Mouse (Mus musculus) urinary bladder, adult 2 months (tissue): ENCODE data around the gene Trappc2l. TPM values are rescaled to one million over a fixed set of nuclear protein-coding genes. Genes with fewer than 3 reads are reported as not detected.

ENCODE experiments used
- DNase-seq: peaks from one replicate; pipeline ENCODE4 v3.0.0; 2022; ENCODE audit warnings: low spot score
- polyA plus RNA-seq: library from polyadenylated mRNA; depleted of rRNA; stranded (reverse); fragments of >200 nt; gene quantifications from 2 replicates; pipeline ENCODE4 v1.2.3, GENCODE M21; 2012; rRNA removed

The Trappc2l gene
- polyA plus RNA-seq, 1 experiment, result 108 TPM

GRCm38 (mm10) chr8:122656056-122656999, 44.9 kb downstream of the Trappc2l start:
- no peak for DNase-seq

DNA sequence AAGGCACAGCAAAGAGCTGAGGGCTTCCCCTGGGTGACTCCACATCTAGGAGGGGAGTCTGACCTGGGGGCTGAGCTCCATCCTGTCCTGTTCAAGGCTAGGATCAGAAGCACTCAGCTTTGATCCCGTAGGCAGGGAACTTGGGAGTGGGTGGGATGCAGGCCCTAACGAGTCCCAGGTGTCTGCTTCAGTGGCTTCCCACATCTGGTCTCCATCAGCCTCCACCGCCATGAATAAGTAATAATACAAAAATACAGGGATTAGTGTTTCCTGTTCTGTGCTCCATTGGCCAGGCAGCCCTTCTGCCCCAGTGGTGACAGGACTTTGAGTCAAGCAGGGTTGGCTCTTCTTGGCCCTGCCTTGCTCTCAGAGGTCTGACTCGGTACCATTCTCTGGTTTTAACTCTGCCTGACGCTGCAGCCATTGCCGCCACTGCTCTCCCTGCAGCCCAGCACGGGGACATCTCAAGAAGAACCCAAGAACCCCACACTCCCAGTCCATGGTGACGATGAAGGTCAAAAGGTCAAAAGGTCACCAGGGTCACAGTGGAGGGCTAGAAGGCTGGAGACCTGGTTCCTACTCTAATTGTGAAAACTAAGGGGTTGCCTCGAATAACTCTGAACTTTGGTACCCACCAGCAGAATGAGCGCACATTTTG, 46.8 kb downstream of the Trappc2l start:
- no peak for DNase-seq

DNA sequence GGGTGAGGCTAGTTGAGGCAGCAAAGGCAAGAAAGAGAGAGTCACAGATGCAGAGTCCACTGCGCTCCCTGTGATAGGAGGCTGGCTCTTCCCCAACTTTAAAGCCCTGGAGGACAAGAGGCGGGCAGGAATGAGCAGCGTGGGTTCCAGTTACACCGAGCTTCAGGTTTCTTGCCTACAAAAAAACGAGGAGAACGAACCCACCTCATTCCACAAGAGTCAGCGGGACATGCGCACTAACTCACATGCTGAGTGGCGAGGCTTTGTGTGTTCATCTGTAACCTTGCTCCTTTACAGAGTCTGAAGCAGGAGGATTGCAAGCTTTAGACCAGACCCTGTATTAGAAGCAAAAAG, 47.3 kb downstream of the Trappc2l start:
- no peak for DNase-seq

DNA sequence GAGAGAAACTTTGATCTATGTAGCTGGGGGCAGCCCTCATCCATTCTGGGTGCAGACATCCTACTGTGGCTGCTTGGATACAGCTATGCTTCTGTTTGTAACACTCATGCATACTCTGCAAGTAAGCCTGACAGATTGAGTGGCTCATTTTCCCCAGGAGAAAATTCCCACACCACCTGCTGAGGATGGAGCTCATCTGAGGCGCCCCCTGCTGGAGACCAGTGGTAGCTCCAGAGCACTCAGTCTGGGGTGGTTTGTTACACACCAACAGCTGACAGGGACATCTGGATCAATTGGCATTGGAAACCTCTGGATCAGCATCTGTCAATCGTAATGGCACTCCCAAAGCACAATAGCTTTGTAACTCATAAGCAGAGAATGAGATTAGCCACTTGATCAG, 48.6 kb downstream of the Trappc2l start:
- no peak for DNase-seq

GRCm38 (mm10) chr8:122661138-122661537, 49.7 kb downstream of the Trappc2l start:
- no peak for DNase-seq

- no peak for DNase-seq
These were observed 50.5 kb downstream of the Trappc2l start for GRCm38 (mm10) chr8:122661894-122662293.

GRCm38 (mm10) chr8:122663106-122663505, 51.7 kb downstream of the Trappc2l start:
- DNase-seq, result no peak

DNA sequence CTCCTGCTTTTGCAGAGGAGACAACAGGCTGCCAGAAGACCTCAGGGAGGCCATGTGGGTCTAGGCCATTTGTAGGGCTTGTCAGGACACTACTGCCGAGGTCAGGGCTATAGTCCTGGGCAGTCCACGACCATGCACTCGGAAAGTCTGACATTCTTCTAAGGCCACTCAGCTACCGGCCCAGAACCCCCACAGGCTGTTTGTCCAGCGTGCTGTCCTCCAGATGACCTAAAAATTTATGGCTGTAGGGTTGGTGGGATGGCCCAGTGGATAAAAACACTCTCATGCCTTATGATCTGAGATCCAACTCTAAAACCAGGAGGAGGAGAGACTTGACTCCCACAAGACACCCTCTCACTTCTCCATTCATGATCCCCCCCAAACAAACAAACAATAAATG, 52.2 kb downstream of the Trappc2l start:
- DNase-seq, result no peak

GRCm38 (mm10) chr8:122665221-122665620, 53.8 kb downstream of the Trappc2l start:
- no peak for DNase-seq

GRCm38 (mm10) chr8:122665667-122666316, 54.4 kb downstream of the Trappc2l start:
- no peak for DNase-seq

Other genes with a start within 250 kb of the Trappc2l start
- 26.4 and 29.9 TPM in 2 replicates for gene Zc3h18, start 235.0 kb upstream of the Trappc2l start, polyA plus RNA-seq
- not detected in 2 replicates for gene Il17c, start 189.6 kb upstream of the Trappc2l start, polyA plus RNA-seq
- 115 and 130 TPM in 2 replicates for gene Cyba, start 178.7 kb upstream of the Trappc2l start, polyA plus RNA-seq
- gene Mvd, start 168.2 kb upstream of the Trappc2l start, polyA plus RNA-seq, result 18.0 and 26.0 TPM in 2 replicates
- 2.9 and 3.2 TPM in 2 replicates for gene Snai3, start 150.9 kb upstream of the Trappc2l start, polyA plus RNA-seq
- gene Rnf166, start 135.6 kb upstream of the Trappc2l start, polyA plus RNA-seq, result 61.1 and 64.7 TPM in 2 replicates
- gene Ctu2, start 135.5 kb upstream of the Trappc2l start, polyA plus RNA-seq, result 27.6 and 33.1 TPM in 2 replicates
- gene Piezo1, start 60.3 kb upstream of the Trappc2l start, polyA plus RNA-seq, result 68.9 and 70.9 TPM in 2 replicates
- 6.6 and 9.9 TPM in 2 replicates for gene Cdt1, start 43.6 kb upstream of the Trappc2l start, polyA plus RNA-seq
- 88.1 and 93.0 TPM in 2 replicates for gene Aprt, start 34.7 kb upstream of the Trappc2l start, polyA plus RNA-seq
- 16.2 and 20.8 TPM in 2 replicates for gene Galns, start 177 bp upstream of the Trappc2l start, polyA plus RNA-seq
- 0.06 TPM in 1 of 2 replicates, not detected in the other for gene Pabpn1l, start 11.1 kb downstream of the Trappc2l start, polyA plus RNA-seq
- 0.95 and 4.0 TPM in 2 replicates for gene Cbfa2t3, start 87.5 kb downstream of the Trappc2l start, polyA plus RNA-seq
- 14.2 and 14.4 TPM in 2 replicates for gene Acsf3, start 163.8 kb downstream of the Trappc2l start, polyA plus RNA-seq
- gene Cdh15, start 236.3 kb downstream of the Trappc2l start, polyA plus RNA-seq, result 0.06 and 0.09 TPM in 2 replicates